Mouse (Mus musculus): ENCODE measurements around the gene Abcg1. TPM values are rescaled to one million over a fixed set of nuclear protein-coding genes. Genes with fewer than 3 reads are reported as not detected.

The Abcg1 gene
- polyA plus RNA-seq, 1 experiment from 2014 or later: 17.5 TPM

- 3% methylated on average over 13 of the region's 13 CpGs for WGBS
- Histone ChIP-seq H3K9ac (peak overlapping the region; percentile 71), H3K9me3 (replicated peaks) (peaks cover 2% of the 10 kb centered on the region; the same call in 1 of the 2 replicates), H3K27ac (peak overlapping the region; percentile 80), H3K4me1 (peaks cover 27% of the 10 kb centered on the region), H3K4me2 (replicated peaks) (peak overlapping the region; percentile 93), H3K4me3 (peak overlapping the region; percentile 60), H3K36me3 (no peaks in the 10 kb centered on the region), H3K27me3 (peaks cover 16% of the 10 kb centered on the region)
- ATAC-seq (ENCODE audit: low FRiP score): peak; percentile 29; the same call in 1 of the 2 replicates
Observed at GRCm38 (mm10) chr17:31058745-31059085, 1.2 kb downstream of the Abcg1 start.

GRCm38 (mm10) chr17:31060196-31060587 is 2.7 kb downstream of the Abcg1 start:
- Histone ChIP-seq H3K36me3 (no peaks in the 10 kb centered on the region), H3K9ac (no peak overlapping the region), H3K27me3 (peaks cover 16% of the 10 kb centered on the region), H3K9me3 (replicated peaks) (no peaks in the 10 kb centered on the region), H3K4me1 (peaks cover 27% of the 10 kb centered on the region), H3K27ac (peak overlapping the region; percentile 14; the same call in 1 of the 2 replicates), H3K4me3 (no peak overlapping the region), H3K4me2 (replicated peaks) (peak overlapping the region; percentile 93; the same call in 1 of the 2 replicates)
- 60% methylated on average over 4 of the region's 4 CpGs for WGBS
- no peak for ATAC-seq (ENCODE audit: low FRiP score)

GRCm38 (mm10) chr17:31060588-31061345 is 3.3 kb downstream of the Abcg1 start:
- 63% methylated on average over 13 of the region's 13 CpGs for WGBS
- peaks cover 27% of the 10 kb centered on the region for H3K4me1 ChIP-seq
- ATAC-seq (ENCODE audit: low FRiP score): no peak
- H3K36me3 ChIP-seq: no peaks in the 10 kb centered on the region
- H3K9me3 ChIP-seq (replicated peaks): no peaks in the 10 kb centered on the region
- H3K4me3 ChIP-seq: no peak overlapping the region
- H3K9ac ChIP-seq: no peak overlapping the region
- peaks cover 16% of the 10 kb centered on the region for H3K27me3 ChIP-seq
- no peak overlapping the region for H3K4me2 ChIP-seq (replicated peaks)
- H3K27ac ChIP-seq: peak overlapping the region; percentile 14; the same call in 1 of the 2 replicates

GRCm38 (mm10) chr17:31061346-31062095 is 4.0 kb downstream of the Abcg1 start:
- no peaks in the 10 kb centered on the region for H3K36me3 ChIP-seq
- WGBS: 83% methylated on average over 3 of the region's 3 CpGs
- H3K4me3 ChIP-seq: no peak overlapping the region
- ATAC-seq (ENCODE audit: low FRiP score): no peak
- peaks cover 27% of the 10 kb centered on the region for H3K4me1 ChIP-seq
- H3K9ac ChIP-seq: no peak overlapping the region
- H3K4me2 ChIP-seq (replicated peaks): no peak overlapping the region
- H3K27me3 ChIP-seq: peaks cover 16% of the 10 kb centered on the region
- H3K27ac ChIP-seq: no peak overlapping the region; the same call in 1 of the 2 replicates
- no peaks in the 10 kb centered on the region for H3K9me3 ChIP-seq (replicated peaks)

GRCm38 (mm10) chr17:31066058-31066457 is 8.6 kb downstream of the Abcg1 start:
- Histone ChIP-seq H3K9ac (no peak overlapping the region), H3K27ac (no peak overlapping the region), H3K4me2 (replicated peaks) (no peak overlapping the region), H3K36me3 (no peaks in the 10 kb centered on the region), H3K9me3 (replicated peaks) (no peaks in the 10 kb centered on the region), H3K4me3 (no peak overlapping the region), H3K27me3 (no peaks in the 10 kb centered on the region), H3K4me1 (peaks cover 24% of the 10 kb centered on the region)
- 63% methylated on average over 6 of the region's 6 CpGs for WGBS
- no peak for ATAC-seq (ENCODE audit: low FRiP score)

- Histone ChIP-seq H3K27ac (no peak overlapping the region), H3K4me1 (peaks cover 32% of the 10 kb centered on the region), H3K4me3 (no peak overlapping the region), H3K9ac (no peak overlapping the region), H3K27me3 (no peaks in the 10 kb centered on the region), H3K36me3 (no peaks in the 10 kb centered on the region), H3K4me2 (replicated peaks) (no peak overlapping the region), H3K9me3 (replicated peaks) (no peaks in the 10 kb centered on the region)
- no peak for ATAC-seq (ENCODE audit: low FRiP score)
- 72% methylated on average over 11 of the region's 11 CpGs for WGBS
Observed at GRCm38 (mm10) chr17:31067051-31067450, 9.6 kb downstream of the Abcg1 start.

GRCm38 (mm10) chr17:31069121-31069520 is 11.6 kb downstream of the Abcg1 start:
- H3K36me3 ChIP-seq: no peaks in the 10 kb centered on the region
- H3K4me1 ChIP-seq: peaks cover 52% of the 10 kb centered on the region

GRCm38 (mm10) chr17:31069845-31070244 is 12.4 kb downstream of the Abcg1 start:
- no peak overlapping the region for H3K4me3 ChIP-seq
- H3K4me1 ChIP-seq: peaks cover 60% of the 10 kb centered on the region
- no peak overlapping the region for H3K4me2 ChIP-seq (replicated peaks)
- H3K9ac ChIP-seq: no peak overlapping the region
- 86% methylated on average over 4 of the region's 4 CpGs for WGBS
- H3K9me3 ChIP-seq (replicated peaks): no peaks in the 10 kb centered on the region
- no peaks in the 10 kb centered on the region for H3K36me3 ChIP-seq
- no peaks in the 10 kb centered on the region for H3K27me3 ChIP-seq
- no peak for ATAC-seq (ENCODE audit: low FRiP score)
- H3K27ac ChIP-seq: no peak overlapping the region

More at GRCm38 (mm10) chr17:31069121-31069520, 11.6 kb downstream of the Abcg1 start:
- Histone ChIP-seq H3K27me3 (no peaks in the 10 kb centered on the region), H3K4me2 (replicated peaks) (no peak overlapping the region), H3K27ac (no peak overlapping the region), H3K9me3 (replicated peaks) (no peaks in the 10 kb centered on the region), H3K9ac (no peak overlapping the region), H3K4me3 (no peak overlapping the region)
- ATAC-seq (ENCODE audit: low FRiP score): no peak
- WGBS: 73% methylated on average over 6 of the region's 6 CpGs

GRCm38 (mm10) chr17:31070403-31071185 is 13.1 kb downstream of the Abcg1 start:
- Histone ChIP-seq H3K4me1 (peaks cover 64% of the 10 kb centered on the region), H3K9ac (no peak overlapping the region), H3K9me3 (replicated peaks) (no peaks in the 10 kb centered on the region), H3K36me3 (no peaks in the 10 kb centered on the region), H3K27me3 (no peaks in the 10 kb centered on the region), H3K27ac (no peak overlapping the region), H3K4me3 (no peak overlapping the region), H3K4me2 (replicated peaks) (no peak overlapping the region)
- no peak for ATAC-seq (ENCODE audit: low FRiP score)
- 47% methylated on average over 6 of the region's 6 CpGs for WGBS

GRCm38 (mm10) chr17:31071421-31072301 is 14.2 kb downstream of the Abcg1 start:
- H3K9ac ChIP-seq: no peak overlapping the region
- no peak overlapping the region for H3K4me3 ChIP-seq
- peaks cover 65% of the 10 kb centered on the region for H3K4me1 ChIP-seq
- H3K4me2 ChIP-seq (replicated peaks): no peak overlapping the region
- 51% methylated on average over 18 of the region's 18 CpGs for WGBS
- no peak for ATAC-seq (ENCODE audit: low FRiP score)
- H3K27ac ChIP-seq: peak overlapping the region; percentile 77; the same call in 1 of the 2 replicates
- H3K27me3 ChIP-seq: no peaks in the 10 kb centered on the region
- no peaks in the 10 kb centered on the region for H3K36me3 ChIP-seq
- H3K9me3 ChIP-seq (replicated peaks): no peaks in the 10 kb centered on the region

- H3K4me2 ChIP-seq (replicated peaks): peak overlapping the region; percentile 54
- H3K9me3 ChIP-seq (replicated peaks): no peaks in the 10 kb centered on the region
- H3K9ac ChIP-seq: no peak overlapping the region
- 61% methylated on average over 4 of the region's 4 CpGs for WGBS
- H3K27ac ChIP-seq: peak overlapping the region; percentile 77
- no peaks in the 10 kb centered on the region for H3K36me3 ChIP-seq
- no peaks in the 10 kb centered on the region for H3K27me3 ChIP-seq
- H3K4me3 ChIP-seq: peak overlapping the region; percentile 12
- peaks cover 65% of the 10 kb centered on the region for H3K4me1 ChIP-seq
- ATAC-seq (ENCODE audit: low FRiP score): peak; percentile 18; the same call in 1 of the 2 replicates
Observed at GRCm38 (mm10) chr17:31072872-31073271, 15.4 kb downstream of the Abcg1 start.

All from hindbrain, embryonic 12.5 days (tissue).